Mouse (Mus musculus): Measurements from ENCODE around the gene Map3k19. TPM values are rescaled to one million over a fixed set of nuclear protein-coding genes. Genes with fewer than 3 reads are reported as not detected.

Map3k19 gene
- polyA plus RNA-seq (2016; fragmentation: Nextera tagmentation; extraction: Ambion mirVana), result not detected in 2 replicates

GRCm38 (mm10) chr1:127854486-127855222 is at the start of gene Map3k19:
TSS of gene Map3k19 (minus strand) at chr1:127855031.
- no peaks in the 10 kb centered on the region for H3K4me1 ChIP-seq (replicated peaks)
- H3K36me3 ChIP-seq, result no peaks in the 10 kb centered on the region
- H3K9me3 ChIP-seq (replicated peaks), result peaks cover 9% of the 10 kb centered on the region
- H3K27me3 ChIP-seq (replicated peaks), result no peaks in the 10 kb centered on the region
- H3K4me3 ChIP-seq, result no peak within 1 kb of the TSS
- no peak within 1 kb of the TSS for H3K9ac ChIP-seq
- WGBS, result 77% methylated on average over 14 of the region's 14 CpGs
- no peak within 1 kb of the TSS for H3K27ac ChIP-seq (ENCODE audit: poor library complexity, severe bottlenecking)
- no peak within 1 kb of the TSS for H3K4me2 ChIP-seq
- no peak for ATAC-seq (ENCODE audit: insufficient number of reproducible peaks, low FRiP score)

GRCm38 (mm10) chr1:127899401-127899800 is 44.6 kb upstream of the Map3k19 start:
- H3K27me3 ChIP-seq (replicated peaks), result no peaks in the 10 kb centered on the region
- no peak for ATAC-seq (ENCODE audit: insufficient number of reproducible peaks, low FRiP score)
- H3K4me3 ChIP-seq, result no peak overlapping the region
- H3K36me3 ChIP-seq, result peaks cover 20% of the 10 kb centered on the region
- no peak overlapping the region for H3K9ac ChIP-seq
- H3K27ac ChIP-seq (ENCODE audit: poor library complexity, severe bottlenecking), result no peak overlapping the region
- no peaks in the 10 kb centered on the region for H3K4me1 ChIP-seq (replicated peaks)
- no peak overlapping the region for H3K4me2 ChIP-seq
- H3K9me3 ChIP-seq (replicated peaks), result no peaks in the 10 kb centered on the region
- 74% methylated on average over 1 of the region's 1 CpGs for WGBS

- Histone ChIP-seq H3K36me3 (peaks cover 19% of the 10 kb centered on the region), H3K27ac (ENCODE audit: poor library complexity, severe bottlenecking) (0 out of 2 replicates have a peak overlapping the region, but pooled peaks have one; percentile 70), H3K4me2 (peak overlapping the region; percentile 77), H3K27me3 (replicated peaks) (no peaks in the 10 kb centered on the region), H3K4me3 (peak overlapping the region; percentile 93), H3K9ac (peak overlapping the region; percentile 87), H3K4me1 (replicated peaks) (peaks cover 3% of the 10 kb centered on the region; the same call in 1 of the 2 replicates), H3K9me3 (replicated peaks) (no peaks in the 10 kb centered on the region)
- 27% methylated on average over 8 of the region's 8 CpGs for WGBS
- no peak for ATAC-seq (ENCODE audit: insufficient number of reproducible peaks, low FRiP score)
Observed at GRCm38 (mm10) chr1:127869276-127869675, 14.4 kb upstream of the Map3k19 start.

- Histone ChIP-seq H3K4me2 (peak within 1 kb of the TSS; percentile 77), H3K9ac (peak within 1 kb of the TSS; percentile 87), H3K4me3 (peak within 1 kb of the TSS; percentile 93), H3K27ac (ENCODE audit: poor library complexity, severe bottlenecking) (peak within 1 kb of the TSS; percentile 70), H3K36me3 (peaks cover 18% of the 10 kb centered on the region), H3K9me3 (replicated peaks) (no peaks in the 10 kb centered on the region), H3K27me3 (replicated peaks) (no peaks in the 10 kb centered on the region), H3K4me1 (replicated peaks) (peaks cover 3% of the 10 kb centered on the region; the same call in 1 of the 2 replicates)
- ATAC-seq (ENCODE audit: insufficient number of reproducible peaks, low FRiP score), result peak; percentile 99
- WGBS, result 10% methylated on average over 47 of the region's 47 CpGs
Observed at GRCm38 (mm10) chr1:127868300-127869261, 13.8 kb upstream of the Map3k19 start, which contains the start of gene Rab3gap1. TSS of gene Rab3gap1 (plus strand) at chr1:127868773.

- no peak overlapping the region for H3K27ac ChIP-seq (ENCODE audit: poor library complexity, severe bottlenecking)
- no peak overlapping the region for H3K4me3 ChIP-seq
- ATAC-seq (ENCODE audit: insufficient number of reproducible peaks, low FRiP score), result no peak
- 72% methylated on average over 7 of the region's 7 CpGs for WGBS
- H3K4me2 ChIP-seq, result no peak overlapping the region
- H3K9me3 ChIP-seq (replicated peaks), result no peaks in the 10 kb centered on the region
- no peak overlapping the region for H3K9ac ChIP-seq
- no peaks in the 10 kb centered on the region for H3K27me3 ChIP-seq (replicated peaks)
- H3K4me1 ChIP-seq (replicated peaks), result no peaks in the 10 kb centered on the region
- H3K36me3 ChIP-seq, result no peaks in the 10 kb centered on the region
Observed at GRCm38 (mm10) chr1:127863806-127864205, 9.0 kb upstream of the Map3k19 start.

- H3K4me2 ChIP-seq, result no peak overlapping the region
- no peak overlapping the region for H3K27ac ChIP-seq (ENCODE audit: poor library complexity, severe bottlenecking)
- H3K36me3 ChIP-seq, result no peaks in the 10 kb centered on the region
- WGBS, result 86% methylated on average over 5 of the region's 5 CpGs
- no peak overlapping the region for H3K9ac ChIP-seq
- no peaks in the 10 kb centered on the region for H3K27me3 ChIP-seq (replicated peaks)
- no peaks in the 10 kb centered on the region for H3K9me3 ChIP-seq (replicated peaks)
- no peak for ATAC-seq (ENCODE audit: insufficient number of reproducible peaks, low FRiP score)
- H3K4me1 ChIP-seq (replicated peaks), result no peaks in the 10 kb centered on the region
- no peak overlapping the region for H3K4me3 ChIP-seq
Observed at GRCm38 (mm10) chr1:127861900-127862299, 7.1 kb upstream of the Map3k19 start.

GRCm38 (mm10) chr1:127860492-127860891 is 5.7 kb upstream of the Map3k19 start:
- Histone ChIP-seq H3K36me3 (no peaks in the 10 kb centered on the region), H3K4me3 (no peak overlapping the region), H3K9me3 (replicated peaks) (no peaks in the 10 kb centered on the region), H3K4me1 (replicated peaks) (no peaks in the 10 kb centered on the region), H3K4me2 (no peak overlapping the region), H3K27me3 (replicated peaks) (no peaks in the 10 kb centered on the region), H3K27ac (ENCODE audit: poor library complexity, severe bottlenecking) (no peak overlapping the region), H3K9ac (no peak overlapping the region)
- WGBS, result 91% methylated on average over 4 of the region's 4 CpGs
- ATAC-seq (ENCODE audit: insufficient number of reproducible peaks, low FRiP score), result no peak

- no peak overlapping the region for H3K27ac ChIP-seq (ENCODE audit: poor library complexity, severe bottlenecking)
- WGBS, result 68% methylated on average over 6 of the region's 6 CpGs
Observed at GRCm38 (mm10) chr1:127859799-127860400, 5.1 kb upstream of the Map3k19 start.

GRCm38 (mm10) chr1:127858945-127859648 is 4.3 kb upstream of the Map3k19 start:
- Histone ChIP-seq H3K36me3 (no peaks in the 10 kb centered on the region), H3K27ac (ENCODE audit: poor library complexity, severe bottlenecking) (no peak overlapping the region), H3K9ac (no peak overlapping the region), H3K9me3 (replicated peaks) (no peaks in the 10 kb centered on the region), H3K4me2 (no peak overlapping the region), H3K4me1 (replicated peaks) (no peaks in the 10 kb centered on the region), H3K27me3 (replicated peaks) (no peaks in the 10 kb centered on the region), H3K4me3 (no peak overlapping the region)
- ATAC-seq (ENCODE audit: insufficient number of reproducible peaks, low FRiP score), result no peak
- WGBS, result 78% methylated on average over 9 of the region's 9 CpGs

More at GRCm38 (mm10) chr1:127859799-127860400, 5.1 kb upstream of the Map3k19 start:
- ATAC-seq (ENCODE audit: insufficient number of reproducible peaks, low FRiP score), result no peak
- no peak overlapping the region for H3K9ac ChIP-seq
- no peak overlapping the region for H3K4me3 ChIP-seq
- no peak overlapping the region for H3K4me2 ChIP-seq
- H3K9me3 ChIP-seq (replicated peaks), result no peaks in the 10 kb centered on the region
- H3K27me3 ChIP-seq (replicated peaks), result no peaks in the 10 kb centered on the region
- H3K4me1 ChIP-seq (replicated peaks), result no peaks in the 10 kb centered on the region
- H3K36me3 ChIP-seq, result no peaks in the 10 kb centered on the region

- no peak overlapping the region for H3K4me2 ChIP-seq
- no peak overlapping the region for H3K4me3 ChIP-seq
- WGBS, result 54% methylated on average over 7 of the region's 7 CpGs
- no peaks in the 10 kb centered on the region for H3K36me3 ChIP-seq
- H3K27me3 ChIP-seq (replicated peaks), result no peaks in the 10 kb centered on the region
- H3K4me1 ChIP-seq (replicated peaks), result no peaks in the 10 kb centered on the region
- ATAC-seq (ENCODE audit: insufficient number of reproducible peaks, low FRiP score), result 0 out of 2 replicates have a peak, but pooled peaks have one; percentile 22
- H3K9me3 ChIP-seq (replicated peaks), result peaks cover 9% of the 10 kb centered on the region
- H3K9ac ChIP-seq, result no peak overlapping the region
- no peak overlapping the region for H3K27ac ChIP-seq (ENCODE audit: poor library complexity, severe bottlenecking)
Observed at GRCm38 (mm10) chr1:127850075-127850610, 4.7 kb downstream of the Map3k19 start.

All from heart, embryonic 12.5 days (tissue).